Mouse (Mus musculus) small intestine, adult 2 months (tissue): Measurements from ENCODE around the gene Sspn.

Experiments
- CTCF ChIP-seq: fragments of 200-500 bp; IDR thresholded peaks from 2 replicates; pipeline ENCODE4 v1.5.1; 2012; ENCODE audit warnings: low read depth, mild to moderate bottlenecking, control low read depth, inconsistent platforms, low read length, moderate library complexity, mixed read lengths; ENCODE audit not compliant: insufficient replicate concordance, insufficient read length; ENCODE audit errors: extremely low read depth
- POLR2A ChIP-seq: fragments of 200-500 bp; IDR thresholded peaks from 2 replicates; pipeline ENCODE4 v1.6.1; 2012; ENCODE audit warnings: low read depth, mild to moderate bottlenecking, control low read depth, inconsistent platforms, low read length, moderate library complexity

GRCm38 (mm10) chr6:145935912-145936311 is 4.5 kb downstream of the Sspn start:
- no peak for TF ChIP-seq CTCF
- TF ChIP-seq POLR2A, result no peak
